Mouse (Mus musculus): ENCODE results near the gene Ddx56.
A peak's percentile ranks its signal among the peaks of the same experiment; 100 is the strongest.

Gene Ddx56

GRCm38 (mm10) chr11:6267320-6268254, at the start of gene Ddx56:
Ddx56 (minus strand) TSS chr11:6267772.
- peak; percentile 84 to 89 for DNase-seq (ENCODE audit: low read depth in 2 of 2, low spot score in 2 of 2)

GRCm38 (mm10) chr11:6316821-6317220, 49.2 kb upstream of the Ddx56 start:
- no peak for DNase-seq (ENCODE audit: low read depth in 2 of 2, low spot score in 2 of 2)

GRCm38 (mm10) chr11:6313874-6314406, 46.4 kb upstream of the Ddx56 start:
- DNase-seq (ENCODE audit: low read depth in 2 of 2, low spot score in 2 of 2) = no peak

GRCm38 (mm10) chr11:6308181-6308580, 40.6 kb upstream of the Ddx56 start:
- DNase-seq (ENCODE audit: low read depth in 2 of 2, low spot score in 2 of 2) = no peak

GRCm38 (mm10) chr11:6305943-6306430, 38.4 kb upstream of the Ddx56 start:
- DNase-seq (ENCODE audit: low read depth in 2 of 2, low spot score in 2 of 2) = no peak

- no peak for DNase-seq (ENCODE audit: low read depth in 2 of 2, low spot score in 2 of 2)
These were observed 35.2 kb upstream of the Ddx56 start for GRCm38 (mm10) chr11:6302793-6303192.

GRCm38 (mm10) chr11:6299435-6299834, 31.9 kb upstream of the Ddx56 start:
- no peak for DNase-seq (ENCODE audit: low read depth in 2 of 2, low spot score in 2 of 2)

- no peak for DNase-seq (ENCODE audit: low read depth in 2 of 2, low spot score in 2 of 2)
These were observed 28.5 kb upstream of the Ddx56 start for GRCm38 (mm10) chr11:6296077-6296476.

GRCm38 (mm10) chr11:6294632-6295031, 27.1 kb upstream of the Ddx56 start:
- no peak for DNase-seq (ENCODE audit: low read depth in 2 of 2, low spot score in 2 of 2)

- DNase-seq (ENCODE audit: low read depth in 2 of 2, low spot score in 2 of 2) = no peak
These were observed 26.0 kb upstream of the Ddx56 start for GRCm38 (mm10) chr11:6293601-6294000.

- DNase-seq (ENCODE audit: low read depth in 2 of 2, low spot score in 2 of 2) = no peak
These were observed 25.4 kb upstream of the Ddx56 start for GRCm38 (mm10) chr11:6292988-6293349.

- peak; percentile 82 to 89 for DNase-seq (ENCODE audit: low read depth in 2 of 2, low spot score in 2 of 2)
These were observed 24.8 kb upstream of the Ddx56 start for GRCm38 (mm10) chr11:6292116-6292987.

- peak; percentile 97 to 99 for DNase-seq (ENCODE audit: low read depth in 2 of 2, low spot score in 2 of 2)
These were observed 24.0 kb upstream of the Ddx56 start, which contains the start of gene Ogdh for GRCm38 (mm10) chr11:6291401-6292115. Ogdh (plus strand) TSS chr11:6291633.

- no peak for DNase-seq (ENCODE audit: low read depth in 2 of 2, low spot score in 2 of 2)
These were observed 23.3 kb upstream of the Ddx56 start for GRCm38 (mm10) chr11:6290883-6291282.

GRCm38 (mm10) chr11:6290138-6290537, 22.6 kb upstream of the Ddx56 start:
- DNase-seq (ENCODE audit: low read depth in 2 of 2, low spot score in 2 of 2) = no peak

- no peak for DNase-seq (ENCODE audit: low read depth in 2 of 2, low spot score in 2 of 2)
These were observed 15.4 kb upstream of the Ddx56 start for GRCm38 (mm10) chr11:6282940-6283339.

- no peak for DNase-seq (ENCODE audit: low read depth in 2 of 2, low spot score in 2 of 2)
These were observed 8.9 kb upstream of the Ddx56 start for GRCm38 (mm10) chr11:6276466-6276865.

GRCm38 (mm10) chr11:6275094-6275484, 7.5 kb upstream of the Ddx56 start:
- DNase-seq (ENCODE audit: low read depth in 2 of 2, low spot score in 2 of 2) = no peak

- peak; percentile 95 to 96 for DNase-seq (ENCODE audit: low read depth in 2 of 2, low spot score in 2 of 2)
These were observed 7.0 kb upstream of the Ddx56 start, which contains the start of gene Tmed4 for GRCm38 (mm10) chr11:6274387-6275093. Tmed4 (minus strand) TSS chr11:6274870.

GRCm38 (mm10) chr11:6273607-6274006, 6.0 kb upstream of the Ddx56 start:
- no peak for DNase-seq (ENCODE audit: low read depth in 2 of 2, low spot score in 2 of 2)
